Mouse (Mus musculus) limb, embryonic 14.5 days (tissue): ENCODE results near the gene Gm9195. TPM values are rescaled to one million over a fixed set of nuclear protein-coding genes. Genes with fewer than 3 reads are reported as not detected.

ENCODE experiments used
- ATAC-seq: fragments of 200-750 bp; cut with Nextera tagmentation; 2 replicates; pipeline ENCODE4 v1.8.0; 2017; ENCODE audit warnings: low read depth, moderate number of reproducible peaks, moderate TSS enrichment; ENCODE audit not compliant: low FRiP score
- DNase-seq: peaks from one replicate; pipeline ENCODE4 v3.0.0-alpha.2; 2015; ENCODE audit warnings: low spot score
- H3K27ac ChIP-seq: fragments of 300-500 bp; sonication (generic); replicated peaks from 2 replicates; pipeline ENCODE4 v1.5.1; 2014; ENCODE audit warnings: low read depth, mild to moderate bottlenecking, low read length, moderate library complexity, mixed read lengths
- H3K27me3 ChIP-seq: fragments of 300-500 bp; sonication (generic); 2 replicates; pipeline ENCODE4 v1.6.1; 2014; ENCODE audit warnings: low read length, mixed read lengths; ENCODE audit not compliant: control insufficient read depth, insufficient read depth
- H3K36me3 ChIP-seq: fragments of 300-500 bp; sonication (generic); 2 replicates; pipeline ENCODE4 v1.6.1; 2014; ENCODE audit warnings: mild to moderate bottlenecking, low read length, moderate library complexity, mixed read lengths; ENCODE audit not compliant: control insufficient read depth, insufficient read depth
- H3K4me1 ChIP-seq: fragments of 300-500 bp; sonication (generic); 2 replicates; pipeline ENCODE4 v1.6.1; 2014; ENCODE audit warnings: antibody characterized with exemption, low read length, mixed read lengths; ENCODE audit not compliant: control insufficient read depth, insufficient read depth
- H3K4me2 ChIP-seq: fragments of 300-500 bp; sonication (generic); replicated peaks from 2 replicates; pipeline ENCODE4 v1.6.1; 2014; ENCODE audit warnings: low read depth, mild to moderate bottlenecking, low read length, moderate library complexity; ENCODE audit not compliant: severe bottlenecking
- H3K4me3 ChIP-seq: fragments of 300-500 bp; sonication (generic); replicated peaks from 2 replicates; pipeline ENCODE4 v1.5.1; 2014; ENCODE audit warnings: low read length
- H3K9ac ChIP-seq: fragments of 300-500 bp; sonication (generic); 2 replicates; pipeline ENCODE4 v1.6.1; 2014; ENCODE audit warnings: mild to moderate bottlenecking, low read depth, low read length, moderate library complexity; ENCODE audit not compliant: severe bottlenecking
- H3K9me3 ChIP-seq: fragments of 300-500 bp; sonication (generic); 2 replicates; pipeline ENCODE4 v1.6.1; 2016; ENCODE audit warnings: low read length; ENCODE audit not compliant: control insufficient read depth
- POLR2A ChIP-seq: fragments of 200-500 bp; IDR thresholded peaks from 2 replicates; pipeline ENCODE4 v1.8.0; 2012; ENCODE audit warnings: inconsistent platforms, mild to moderate bottlenecking, moderate library complexity, borderline replicate concordance; ENCODE audit not compliant: insufficient read depth, insufficient read length; ENCODE audit errors: extremely low read depth
- WGBS: fragments of 180-500 bp; shearing (Covaris S2); extraction: QIAGEN DNeasy Blood & Tissue Kit; methylation state at CpG from one replicate; pipeline ENCODE4 v1.1.7; 2014; 5-methylcytosine and 5-hydroxymethylcytosine counted together
- polyA plus RNA-seq, 2 experiments: library from polyadenylated mRNA; depleted of rRNA in 1 of 2; stranded (reverse) in 1 of 2; unstranded in 1 of 2; fragments of >200 nt; fragmentation: Nextera tagmentation in 1 of 2; extraction: Ambion mirVana in 1 of 2; gene quantifications; 2 replicates each; pipeline versions ENCODE4 v1.2.1 to v1.2.3; 2012 to 2014

The Gm9195 gene
- polyA plus RNA-seq, 2 experiments: not detected

GRCm38 (mm10) chr14:72519561-72519960 lies 27.9 kb upstream of the Gm9195 start:
- DNase-seq: no peak

GRCm38 (mm10) chr14:72518786-72519185 lies 27.1 kb upstream of the Gm9195 start:
- DNase-seq: no peak
- WGBS: 74% methylated on average over 6 of the region's 6 CpGs
- Histone ChIP-seq H3K27ac (no peak overlapping the region), H3K4me2 (no peak overlapping the region), H3K4me1 (no peaks in the 10 kb centered on the region), H3K4me3 (no peak overlapping the region), H3K36me3 (no peaks in the 10 kb centered on the region), H3K9me3 (no peaks in the 10 kb centered on the region), H3K9ac (no peak overlapping the region), H3K27me3 (no peaks in the 10 kb centered on the region)
- no peak for TF ChIP-seq POLR2A
- no peak for ATAC-seq

More at GRCm38 (mm10) chr14:72519561-72519960, 27.9 kb upstream of the Gm9195 start:
- no peaks in the 10 kb centered on the region for H3K4me1 ChIP-seq
- H3K4me3 ChIP-seq: no peak overlapping the region
- 46% methylated on average over 2 of the region's 2 CpGs for WGBS
- H3K9ac ChIP-seq: no peak overlapping the region
- no peaks in the 10 kb centered on the region for H3K36me3 ChIP-seq
- H3K27ac ChIP-seq: no peak overlapping the region
- no peak for TF ChIP-seq POLR2A
- no peaks in the 10 kb centered on the region for H3K27me3 ChIP-seq
- no peaks in the 10 kb centered on the region for H3K9me3 ChIP-seq
- ATAC-seq: no peak
- no peak overlapping the region for H3K4me2 ChIP-seq

- Histone ChIP-seq H3K4me3 (no peak overlapping the region), H3K27ac (no peak overlapping the region), H3K36me3 (no peaks in the 10 kb centered on the region), H3K4me2 (no peak overlapping the region), H3K4me1 (no peaks in the 10 kb centered on the region), H3K27me3 (no peaks in the 10 kb centered on the region), H3K9me3 (no peaks in the 10 kb centered on the region), H3K9ac (no peak overlapping the region)
- DNase-seq (peak; percentile 52), ATAC-seq (peak; percentile 30; the same call in 1 of the 2 replicates)
- no peak for TF ChIP-seq POLR2A
- 23% methylated on average over 5 of the region's 5 CpGs for WGBS
These were observed 24.7 kb upstream of the Gm9195 start for GRCm38 (mm10) chr14:72516376-72516775.

- no peak for ATAC-seq
- no peaks in the 10 kb centered on the region for H3K9me3 ChIP-seq
- 16% methylated on average over 11 of the region's 11 CpGs for WGBS
- no peaks in the 10 kb centered on the region for H3K36me3 ChIP-seq
- peak; percentile 3 for DNase-seq
- H3K4me3 ChIP-seq: peak overlapping the region; percentile 32
- H3K4me1 ChIP-seq: no peaks in the 10 kb centered on the region
- peak overlapping the region; percentile 52 for H3K4me2 ChIP-seq
- H3K9ac ChIP-seq: peak overlapping the region; percentile 44
- TF ChIP-seq POLR2A: no peak
- no peak overlapping the region for H3K27ac ChIP-seq
- H3K27me3 ChIP-seq: no peaks in the 10 kb centered on the region
These were observed 15.2 kb upstream of the Gm9195 start for GRCm38 (mm10) chr14:72506723-72507420.

GRCm38 (mm10) chr14:72506018-72506722 lies 14.5 kb upstream of the Gm9195 start:
- Histone ChIP-seq H3K36me3 (no peaks in the 10 kb centered on the region), H3K9me3 (no peaks in the 10 kb centered on the region), H3K4me2 (peak overlapping the region; percentile 52), H3K27me3 (no peaks in the 10 kb centered on the region), H3K9ac (peak overlapping the region; percentile 44), H3K27ac (no peak overlapping the region), H3K4me3 (peak overlapping the region; percentile 32), H3K4me1 (no peaks in the 10 kb centered on the region)
- DNase-seq: peak; percentile 13
- 9% methylated on average over 11 of the region's 12 CpGs for WGBS
- ATAC-seq: no peak; the same call in 1 of the 2 replicates
- TF ChIP-seq POLR2A: no peak
